Mouse (Mus musculus): ENCODE measurements around the gene Rtl10. TPM values are rescaled to one million over a fixed set of nuclear protein-coding genes. Genes with fewer than 3 reads are reported as not detected.
"Not testable (repeated sequence)": the region's sequence is repeated elsewhere in the genome, so short reads cannot be mapped to it uniquely, and the experiment has no call there.

Gene Rtl10
- polyA plus RNA-seq, 1 experiment from 2014 or later, result not detected

DNA sequence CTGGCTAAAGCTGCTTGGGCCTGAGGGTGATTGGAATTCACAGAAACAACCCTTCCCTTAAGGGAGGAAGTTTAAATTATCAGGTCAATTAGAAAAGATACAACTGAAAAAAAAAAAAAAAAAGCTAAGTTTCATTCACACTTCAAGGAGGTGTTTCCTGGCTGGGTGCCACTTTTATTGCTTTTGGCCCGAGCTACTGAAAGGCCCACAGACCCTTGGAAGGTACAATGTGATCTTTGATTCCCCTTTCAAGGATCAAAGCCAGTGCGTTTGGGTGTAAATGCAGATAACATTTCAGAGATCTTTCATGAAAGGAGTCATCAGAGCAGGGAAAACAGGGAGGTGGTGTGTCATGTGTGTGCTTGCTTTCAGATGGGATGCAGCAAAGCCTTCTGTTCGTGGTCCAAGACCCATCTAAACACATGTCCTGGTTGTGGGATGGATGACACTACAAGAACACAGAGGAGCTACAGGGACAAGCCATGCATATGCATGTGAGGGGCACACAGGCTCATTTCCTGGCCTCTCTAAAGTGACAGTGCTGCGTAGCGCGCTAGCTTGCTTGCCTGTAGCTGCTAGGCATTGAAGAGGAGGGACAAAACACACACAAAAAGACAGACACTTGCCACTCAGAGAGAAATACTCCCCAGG is 711 bp upstream of the Rtl10 start:
- WGBS (ENCODE audit: missing documents), result 10% methylated on average over 6 of the region's 6 CpGs
- no peaks in the 10 kb centered on the region for H3K79me2 ChIP-seq (ENCODE audit: inconsistent target)
- peak overlapping the region; percentile 62 for H3K27ac ChIP-seq
- no peaks in the 10 kb centered on the region for H3K36me3 ChIP-seq (ENCODE audit: inconsistent target)
- peak overlapping the region; percentile 85 for H3K4me3 ChIP-seq (ENCODE audit: inconsistent target)

DNA sequence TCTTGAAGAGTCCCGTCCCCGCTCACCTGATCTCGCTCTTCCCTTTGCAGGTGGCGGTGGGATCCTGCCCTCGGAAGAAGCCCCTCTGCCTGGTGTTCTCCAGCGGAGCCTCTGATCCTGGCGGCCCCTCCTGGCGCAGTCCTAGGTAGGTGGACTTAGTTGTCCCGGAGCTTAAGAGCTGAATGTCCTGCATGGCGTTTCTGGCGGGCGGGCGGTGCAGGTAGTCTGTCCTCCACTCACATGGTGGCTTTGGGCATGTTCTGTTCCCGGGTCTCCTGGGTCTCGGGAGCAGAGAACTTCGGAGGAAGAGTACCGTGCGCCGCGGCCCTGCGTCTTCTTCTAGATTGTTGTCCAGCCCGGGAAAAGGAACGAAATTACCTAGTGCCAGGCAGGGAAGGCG is 295 bp downstream of the Rtl10 start:
- under 1% methylated on average over 24 of the region's 24 CpGs for WGBS (ENCODE audit: missing documents)

DNA sequence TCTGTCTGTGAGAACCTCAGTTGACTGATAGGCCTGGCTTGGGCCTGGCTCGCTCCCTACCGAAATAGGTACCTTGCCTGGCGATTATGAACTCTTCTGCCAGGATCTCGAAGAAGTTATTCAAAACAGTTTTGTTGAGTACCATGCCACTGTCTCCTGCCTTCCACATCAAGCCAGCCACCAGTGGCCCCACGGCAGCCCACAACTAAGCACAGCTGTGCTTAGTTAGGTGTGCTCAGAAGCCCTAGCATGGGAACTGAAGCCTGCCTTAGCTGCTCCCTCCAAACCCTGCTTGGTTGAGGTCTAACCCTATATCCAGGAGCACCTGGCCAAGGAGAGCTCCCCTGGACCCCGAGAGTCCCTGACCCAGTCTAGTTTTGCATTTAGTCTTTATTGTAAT is 2.8 kb downstream of the Rtl10 start:
- H3K4me3 ChIP-seq (ENCODE audit: inconsistent target), result no peak overlapping the region
- no peaks in the 10 kb centered on the region for H3K36me3 ChIP-seq (ENCODE audit: inconsistent target)
- WGBS (ENCODE audit: missing documents), result 95% methylated on average over 6 of the region's 6 CpGs
- no peak overlapping the region for H3K27ac ChIP-seq
- H3K79me2 ChIP-seq (ENCODE audit: inconsistent target), result no peaks in the 10 kb centered on the region

More for the DNA sequence above, 295 bp downstream of the Rtl10 start:
- Histone ChIP-seq H3K4me3 (ENCODE audit: inconsistent target) (peak overlapping the region; percentile 85), H3K27ac (no peak overlapping the region), H3K36me3 (ENCODE audit: inconsistent target) (no peaks in the 10 kb centered on the region), H3K79me2 (ENCODE audit: inconsistent target) (no peaks in the 10 kb centered on the region)

DNA sequence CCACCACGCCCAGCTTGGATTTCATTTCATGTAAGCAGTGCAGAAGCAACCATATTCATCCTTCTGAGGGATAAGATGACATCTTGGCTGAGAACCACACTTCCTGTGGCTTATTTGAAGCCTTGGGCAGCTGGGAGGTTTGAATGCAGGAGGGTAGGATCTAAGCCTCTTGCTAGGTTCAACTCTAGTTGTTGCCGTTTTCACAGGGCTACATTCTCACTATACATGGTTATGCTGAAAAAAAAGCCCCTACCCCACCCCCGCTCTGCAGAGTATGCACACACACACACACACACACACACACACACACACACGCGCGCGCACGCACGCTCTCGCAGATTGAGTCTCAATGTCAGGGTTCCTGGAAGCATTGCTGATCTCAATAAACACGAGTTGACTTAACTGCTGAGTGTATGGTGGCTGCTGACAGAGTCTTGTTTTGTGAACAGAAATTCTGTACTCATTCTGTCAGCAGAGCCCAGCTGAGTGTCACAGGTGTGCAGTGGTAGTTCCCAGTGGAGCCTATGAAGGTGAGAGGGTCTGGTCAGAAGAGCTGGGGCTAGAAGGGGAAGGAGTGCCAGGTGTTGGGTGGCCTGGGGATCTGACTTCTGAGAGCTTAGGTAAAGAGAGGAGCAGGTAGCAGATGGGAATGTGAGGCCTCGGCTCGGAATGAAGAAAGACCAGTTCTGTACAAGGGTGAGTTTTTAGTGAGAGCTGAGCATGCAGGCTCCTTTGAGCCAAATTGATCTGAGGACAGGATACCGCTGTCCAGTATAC is 5.1 kb downstream of the Rtl10 start:
- Histone ChIP-seq H3K36me3 (ENCODE audit: inconsistent target) (no peaks in the 10 kb centered on the region), H3K79me2 (ENCODE audit: inconsistent target) (no peaks in the 10 kb centered on the region), H3K4me3 (ENCODE audit: inconsistent target) (no peak overlapping the region), H3K27ac (no peak overlapping the region)
- WGBS (ENCODE audit: missing documents), result 90% methylated on average over 13 of the region's 14 CpGs

DNA sequence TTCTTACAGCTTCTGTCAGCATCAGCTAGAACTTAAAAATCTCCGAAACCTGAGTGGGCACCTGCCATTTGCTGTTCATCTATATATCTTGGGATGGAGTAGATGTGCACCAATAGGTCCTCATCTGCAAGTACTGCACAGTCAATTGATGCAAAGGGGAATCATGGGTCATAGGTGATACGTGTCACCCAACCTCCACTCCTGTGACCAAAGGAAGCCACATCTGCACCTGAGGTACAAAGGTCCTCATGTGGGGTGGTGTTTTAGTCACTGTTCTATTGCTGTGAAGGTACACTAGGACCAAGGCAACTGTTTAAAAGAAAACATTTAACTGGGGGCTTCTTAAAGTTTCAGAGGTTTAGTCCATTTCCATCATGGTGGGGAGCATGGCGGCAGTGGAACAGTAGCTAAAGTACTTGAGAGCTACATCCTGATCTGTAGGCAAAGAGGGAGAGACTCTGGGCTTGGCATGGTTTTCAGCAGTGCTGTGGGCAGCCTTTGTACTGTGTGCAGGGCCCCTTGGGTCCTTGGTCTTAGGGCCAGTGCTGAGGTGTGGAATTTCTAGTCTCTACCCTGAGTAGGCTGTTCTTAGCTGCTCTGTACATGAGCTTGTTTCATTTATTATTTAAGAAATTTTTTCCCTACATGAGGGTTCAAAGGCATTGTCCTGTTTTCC is 8.0 kb downstream of the Rtl10 start:
- H3K4me3 ChIP-seq (ENCODE audit: inconsistent target), result no peak overlapping the region
- H3K79me2 ChIP-seq (ENCODE audit: inconsistent target), result no peaks in the 10 kb centered on the region
- no peak overlapping the region for H3K27ac ChIP-seq
- 97% methylated on average over 3 of the region's 3 CpGs for WGBS (ENCODE audit: missing documents)
- H3K36me3 ChIP-seq (ENCODE audit: inconsistent target), result no peaks in the 10 kb centered on the region

DNA sequence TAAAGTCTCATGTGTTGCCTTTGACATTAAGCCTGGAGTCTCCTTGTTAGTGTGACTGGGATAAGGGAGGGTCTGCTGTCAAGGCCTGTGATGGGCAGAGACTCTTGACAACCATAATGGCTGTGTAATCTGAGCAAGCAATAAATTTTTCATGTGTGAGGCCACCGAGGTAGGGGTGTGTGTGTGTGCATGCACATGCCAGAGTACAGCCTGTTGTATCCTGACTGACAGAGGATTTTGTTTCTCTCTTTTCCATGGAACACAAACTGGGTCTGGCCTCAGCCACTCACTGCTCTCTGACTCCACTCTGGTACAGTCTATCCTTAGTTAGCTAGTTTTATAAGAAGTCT is 8.5 kb downstream of the Rtl10 start:
- Histone ChIP-seq H3K36me3 (ENCODE audit: inconsistent target) (no peaks in the 10 kb centered on the region), H3K27ac (no peak overlapping the region), H3K79me2 (ENCODE audit: inconsistent target) (no peaks in the 10 kb centered on the region), H3K4me3 (ENCODE audit: inconsistent target) (no peak overlapping the region)
- WGBS (ENCODE audit: missing documents), result 90% methylated on average over 1 of the region's 1 CpGs

DNA sequence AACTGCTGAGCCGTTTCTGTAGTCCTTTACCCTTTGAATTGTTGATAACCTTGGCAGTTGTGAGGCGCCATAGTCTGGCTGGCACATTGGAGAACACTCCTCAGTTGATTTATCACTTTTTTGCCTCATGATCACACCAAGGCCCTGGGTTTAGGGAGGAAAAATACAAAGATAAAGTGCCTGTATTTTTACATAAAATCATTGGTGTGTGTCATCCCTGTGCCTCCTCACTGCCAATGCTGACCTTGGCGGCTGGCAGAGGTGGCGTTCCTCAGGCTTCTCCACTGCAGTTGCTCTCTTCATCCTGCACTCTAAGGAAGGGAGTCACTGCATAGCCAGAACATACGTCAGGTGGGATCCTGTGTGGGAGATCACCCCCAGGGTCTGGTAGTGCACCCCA is 13.0 kb downstream of the Rtl10 start:
- Histone ChIP-seq H3K4me3 (ENCODE audit: inconsistent target) (no peak overlapping the region), H3K27ac (no peak overlapping the region), H3K79me2 (ENCODE audit: inconsistent target) (no peaks in the 10 kb centered on the region), H3K36me3 (ENCODE audit: inconsistent target) (no peaks in the 10 kb centered on the region)
- 93% methylated on average over 5 of the region's 5 CpGs for WGBS (ENCODE audit: missing documents)

DNA sequence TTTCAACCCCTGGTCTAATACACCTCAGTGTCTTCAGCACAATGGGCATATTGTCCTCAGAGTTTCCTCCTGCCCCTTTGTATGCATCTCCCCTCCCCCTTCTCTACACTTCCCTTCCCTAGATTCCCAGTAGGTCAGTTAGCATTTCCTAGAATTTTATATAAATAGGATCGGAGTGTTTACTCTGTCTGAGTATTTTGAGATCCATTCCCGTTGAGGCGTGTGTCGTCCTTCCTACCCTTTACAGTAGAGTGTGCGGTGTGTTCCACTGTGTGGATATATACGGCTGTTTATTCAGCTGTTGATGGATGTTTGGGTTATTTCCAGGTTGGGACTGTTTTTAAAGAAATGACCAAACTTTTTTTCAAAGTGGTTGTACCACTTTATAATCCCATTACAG is 14.8 kb downstream of the Rtl10 start:
- Histone ChIP-seq H3K36me3 (ENCODE audit: inconsistent target) (no peaks in the 10 kb centered on the region), H3K27ac (no peak overlapping the region), H3K79me2 (ENCODE audit: inconsistent target) (no peaks in the 10 kb centered on the region), H3K4me3 (ENCODE audit: inconsistent target) (no peak overlapping the region)
- WGBS (ENCODE audit: missing documents), result 96% methylated on average over 4 of the region's 6 CpGs

DNA sequence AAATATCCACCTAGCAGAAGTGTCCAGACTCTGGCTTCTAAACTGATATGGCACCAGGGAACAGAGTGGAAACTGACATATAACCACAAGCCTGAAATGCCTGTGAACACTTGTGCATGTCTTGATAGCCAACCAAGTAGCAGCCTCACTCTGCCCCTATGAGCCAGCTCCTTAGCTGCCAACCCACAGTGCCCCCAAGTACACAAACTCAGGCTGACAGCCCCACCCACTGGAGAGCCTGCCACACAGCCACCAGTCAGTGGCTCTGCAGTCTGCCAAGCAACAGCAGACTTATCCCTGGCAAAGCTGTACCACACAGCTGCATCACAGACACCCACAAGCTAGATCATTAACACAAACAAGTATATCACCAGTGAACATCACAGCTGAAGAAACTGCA is 19.4 kb downstream of the Rtl10 start:
- no peaks in the 10 kb centered on the region for H3K36me3 ChIP-seq (ENCODE audit: inconsistent target)
- no peak overlapping the region for H3K4me3 ChIP-seq (ENCODE audit: inconsistent target)
- H3K79me2 ChIP-seq (ENCODE audit: inconsistent target), result no peaks in the 10 kb centered on the region
- H3K27ac ChIP-seq, result no peak overlapping the region

DNA sequence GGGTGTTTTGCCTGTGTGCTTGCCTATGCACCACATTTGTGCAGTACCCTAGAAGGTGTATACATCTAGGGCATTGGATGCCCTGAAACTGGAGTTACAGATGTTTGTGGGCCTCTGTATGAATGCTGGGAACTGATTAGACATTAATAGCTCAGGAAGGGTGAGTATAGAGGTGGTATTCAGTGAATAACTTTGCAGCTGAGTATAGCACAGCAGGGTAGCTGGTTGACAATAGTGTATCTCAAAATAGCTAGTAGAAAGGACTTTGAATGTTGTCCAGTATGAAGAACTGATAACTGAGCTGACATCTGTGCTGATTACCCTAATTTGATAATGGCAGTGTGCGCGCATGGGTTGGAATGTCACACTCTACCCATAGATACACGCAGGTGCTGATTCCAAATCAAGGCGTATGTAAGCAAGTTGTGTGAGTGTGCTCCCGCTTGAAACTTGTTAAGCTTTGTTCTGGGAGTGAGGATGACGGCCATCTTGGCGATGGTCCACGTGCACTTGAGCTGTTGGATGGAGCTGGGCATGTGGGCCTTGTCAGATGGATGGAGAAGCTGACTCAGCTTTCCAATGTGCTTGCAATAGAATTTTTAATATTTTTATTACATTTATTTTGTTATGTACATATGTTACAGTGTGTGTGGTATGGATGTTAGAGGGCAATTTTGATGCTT is 25.0 kb downstream of the Rtl10 start:
- Histone ChIP-seq H3K4me3 (ENCODE audit: inconsistent target) (no peak overlapping the region), H3K79me2 (ENCODE audit: inconsistent target) (no peaks in the 10 kb centered on the region), H3K27ac (no peak overlapping the region), H3K36me3 (ENCODE audit: inconsistent target) (no peaks in the 10 kb centered on the region)
- WGBS (ENCODE audit: missing documents), result 92% methylated on average over 8 of the region's 8 CpGs

DNA sequence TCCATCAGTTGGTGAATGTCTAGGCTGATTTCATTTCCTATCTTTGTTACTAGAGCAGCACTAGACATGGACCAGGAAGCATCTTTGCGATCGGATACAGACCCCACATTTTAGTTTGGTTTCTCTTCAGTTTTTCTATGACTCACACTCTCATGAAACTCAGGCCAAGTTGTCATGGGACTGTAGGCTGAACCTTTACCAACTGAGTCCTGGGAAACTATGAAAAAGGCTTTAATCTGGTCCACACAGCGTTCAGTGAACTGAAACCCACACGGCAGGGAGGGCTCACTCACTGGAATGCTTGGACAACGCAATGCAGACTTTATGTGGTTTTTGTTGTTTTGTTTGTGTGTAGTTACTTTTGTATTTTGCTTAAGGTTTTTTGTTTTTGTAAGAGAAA is 30.0 kb downstream of the Rtl10 start:
- H3K36me3 ChIP-seq (ENCODE audit: inconsistent target), result no peaks in the 10 kb centered on the region
- no peak overlapping the region for H3K27ac ChIP-seq
- no peak overlapping the region for H3K4me3 ChIP-seq (ENCODE audit: inconsistent target)
- 90% methylated on average over 5 of the region's 5 CpGs for WGBS (ENCODE audit: missing documents)
- H3K79me2 ChIP-seq (ENCODE audit: inconsistent target), result no peaks in the 10 kb centered on the region

DNA sequence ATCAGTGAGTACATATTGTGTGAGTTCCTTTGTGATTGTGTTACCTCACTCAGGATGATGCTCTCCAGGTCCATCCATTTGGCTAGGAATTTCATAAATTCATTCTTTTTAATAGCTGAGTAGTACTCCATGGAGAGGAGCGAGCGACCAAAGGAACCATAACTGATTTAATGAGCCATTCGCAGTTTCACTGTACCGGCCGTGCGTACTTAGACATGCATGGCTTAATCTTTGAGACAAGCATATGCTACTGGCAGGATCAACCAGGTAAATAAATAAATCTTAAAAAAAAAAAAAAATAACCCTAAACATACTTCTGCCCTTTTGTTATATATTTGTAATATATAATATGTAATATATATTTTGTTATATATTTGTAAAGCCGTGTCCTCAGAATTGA is 34.4 kb downstream of the Rtl10 start:
- not testable (repeated sequence) for H3K79me2 ChIP-seq (ENCODE audit: inconsistent target); H3K27ac ChIP-seq; H3K36me3 ChIP-seq (ENCODE audit: inconsistent target); H3K4me3 ChIP-seq (ENCODE audit: inconsistent target)
- 93% methylated on average over 7 of the region's 7 CpGs for WGBS (ENCODE audit: missing documents)

DNA sequence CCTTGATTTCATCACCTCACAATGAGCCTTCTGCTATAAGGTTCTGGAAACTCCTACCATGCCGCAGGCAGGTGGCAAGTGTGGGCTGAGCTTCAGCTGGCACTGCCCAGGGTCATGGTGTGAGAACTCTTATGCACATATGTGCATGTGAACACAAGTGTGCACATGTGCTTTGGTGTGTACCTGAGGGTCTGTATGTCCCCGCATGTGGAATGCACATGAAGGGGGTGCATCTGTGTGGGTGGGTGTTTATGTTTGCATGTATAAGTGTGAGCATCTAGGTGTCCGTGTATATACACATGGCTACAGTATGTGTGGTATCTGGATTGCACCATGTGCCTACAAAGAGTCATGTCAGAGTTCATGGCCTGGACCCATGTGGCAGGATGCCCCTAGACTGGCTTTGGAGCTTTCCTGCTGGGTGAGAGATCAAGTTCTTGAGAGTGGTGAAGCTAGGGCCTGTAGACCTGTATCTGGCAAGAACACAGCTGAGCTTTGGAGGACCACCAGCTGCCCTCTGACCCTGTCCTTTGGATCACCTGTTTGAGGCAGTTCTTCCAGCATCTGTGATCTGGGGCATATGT is 38.8 kb downstream of the Rtl10 start:
- WGBS (ENCODE audit: missing documents), result 93% methylated on average over 3 of the region's 3 CpGs
- Histone ChIP-seq H3K27ac (no peak overlapping the region), H3K36me3 (ENCODE audit: inconsistent target) (no peaks in the 10 kb centered on the region), H3K79me2 (ENCODE audit: inconsistent target) (no peaks in the 10 kb centered on the region), H3K4me3 (ENCODE audit: inconsistent target) (no peak overlapping the region)

DNA sequence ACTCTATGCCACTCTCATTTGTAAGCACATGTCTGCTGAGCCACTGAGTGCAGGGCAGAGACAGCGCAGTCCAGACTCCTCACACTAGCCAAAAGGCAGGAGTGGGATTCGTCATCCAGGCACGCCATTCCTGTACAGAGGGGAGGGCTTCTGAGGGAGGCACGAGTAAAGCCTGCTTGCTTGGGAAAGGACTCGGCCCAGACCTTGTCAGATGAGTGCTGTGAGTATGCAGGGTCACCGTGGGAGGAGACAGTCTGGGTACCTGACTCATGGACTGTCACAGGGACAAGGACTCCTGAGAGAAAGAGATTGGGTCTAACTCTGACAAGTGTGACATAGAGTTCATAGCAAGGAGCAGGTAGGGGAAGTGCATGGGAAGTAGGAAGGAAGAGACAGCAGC is 40.6 kb downstream of the Rtl10 start:
- Histone ChIP-seq H3K4me3 (ENCODE audit: inconsistent target) (no peak overlapping the region), H3K36me3 (ENCODE audit: inconsistent target) (no peaks in the 10 kb centered on the region), H3K27ac (no peak overlapping the region), H3K79me2 (ENCODE audit: inconsistent target) (no peaks in the 10 kb centered on the region)
- 90% methylated on average over 6 of the region's 6 CpGs for WGBS (ENCODE audit: missing documents)
